Mouse (Mus musculus): ENCODE results near the gene Lmf1.

GRCm38 (mm10) chr17:25645661-25646060 is 66.8 kb downstream of the Lmf1 start:
- no peak for TF ChIP-seq CTCF (IDR thresholded peaks at IDR 0.05; ENCODE audit: low read depth, low read length)
- no peak for TF ChIP-seq POLR2A (IDR thresholded peaks at IDR 0.05; ENCODE audit: insufficient read depth, low read length)

All from ES-Bruce4 (cell line).